Mouse (Mus musculus): ENCODE data around the gene Spag4.
"Not testable (repeated sequence)": the region's sequence is repeated elsewhere in the genome, so short reads cannot be mapped to it uniquely, and the experiment has no call there.

Spag4 gene

DNA sequence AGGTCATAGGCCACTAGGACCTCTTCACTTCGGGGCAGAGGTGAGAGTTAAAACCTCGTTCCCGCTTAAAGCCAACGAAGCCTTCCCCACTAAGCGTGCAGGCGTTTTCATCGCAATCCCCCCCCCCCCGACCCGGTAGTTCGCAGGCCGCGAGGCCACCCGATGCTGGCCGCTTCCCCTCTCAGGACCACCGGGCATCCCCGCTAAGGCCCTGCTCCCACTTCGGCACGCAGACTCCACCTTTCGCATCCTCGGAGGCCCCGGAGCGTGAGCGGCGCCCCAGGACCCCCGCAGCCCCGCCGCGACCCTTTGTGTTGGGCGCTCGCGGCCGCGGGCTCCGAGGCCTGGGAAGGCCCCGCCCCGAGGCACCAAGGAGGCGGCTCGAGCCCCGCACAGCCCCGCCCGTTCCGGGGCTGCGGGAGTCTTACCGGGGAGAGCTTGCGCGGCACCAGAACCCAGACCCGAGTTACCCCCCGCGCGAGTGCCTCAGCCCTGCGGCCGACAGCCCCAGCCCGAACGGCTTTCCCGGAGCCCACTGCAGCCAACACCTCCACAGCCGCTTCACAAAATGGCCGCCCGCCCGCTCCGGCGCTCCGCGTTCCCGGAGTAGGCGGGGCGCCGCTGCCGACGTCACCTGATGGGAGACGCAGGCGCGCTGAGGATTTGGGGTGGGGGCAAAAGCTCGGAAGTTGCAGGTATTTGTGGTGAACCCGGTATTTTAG lies 46.5 kb downstream of the Spag4 start, which contains the start of the genes Cpne1 and Rbm12:
Gene Cpne1, minus strand, starts transcription at position 608 of the 722 bp plus-strand sequence.
Gene Rbm12, minus strand, starts transcription at position 621 of the 722 bp plus-strand sequence.
- peak; percentile 96 to 98 for DNase-seq

DNA sequence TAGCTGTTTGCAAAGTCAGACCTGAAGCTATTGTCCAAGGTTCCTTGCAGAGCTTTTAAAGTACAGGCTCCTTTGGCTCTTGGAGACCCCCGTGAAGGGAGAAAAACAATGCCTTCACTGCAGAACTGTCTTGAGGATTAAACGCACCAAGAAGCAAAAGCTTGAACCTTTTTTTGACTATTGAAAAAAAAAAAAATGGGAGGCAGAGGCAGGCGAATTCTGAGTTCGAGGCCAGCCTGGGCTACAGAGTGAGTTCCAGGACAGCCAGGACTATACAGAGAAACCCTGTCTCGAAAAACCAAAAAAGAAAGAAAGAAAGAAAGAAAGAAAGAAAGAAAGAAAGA lies 47.1 kb downstream of the Spag4 start:
- DNase-seq: not testable (repeated sequence)

DNA sequence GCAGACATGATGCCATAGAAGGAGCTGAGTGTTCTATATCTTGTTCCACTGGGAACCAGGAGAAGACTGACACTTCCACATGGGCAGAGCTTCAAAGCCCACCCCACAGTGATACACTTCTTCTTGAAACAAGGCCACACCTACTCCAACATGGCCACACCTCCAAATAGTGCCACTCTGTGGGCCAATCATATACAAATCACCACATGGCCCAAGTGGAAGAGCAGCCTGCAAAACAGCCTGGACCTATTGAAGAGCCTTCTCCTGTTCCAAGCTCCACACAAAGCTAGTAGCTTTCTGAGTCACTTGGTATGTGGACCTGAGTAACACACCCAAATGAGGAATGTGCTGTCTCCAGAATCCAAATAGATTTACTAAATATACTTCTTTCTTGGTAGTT lies 54.6 kb downstream of the Spag4 start:
- DNase-seq: no peak
